Mouse (Mus musculus) T-helper 1 cell (primary cell): ENCODE measurements around the gene C5ar1.

Experiments
- in situ Hi-C: fragments of 300-600 bp; cut with MboI, MseI; formaldehyde crosslinking; loops from one replicate; pipeline ENCODE4 v1.15.1; 2025; ENCODE audit warnings: high pct_unique_total_duplicates

C5ar1 gene

DNA sequence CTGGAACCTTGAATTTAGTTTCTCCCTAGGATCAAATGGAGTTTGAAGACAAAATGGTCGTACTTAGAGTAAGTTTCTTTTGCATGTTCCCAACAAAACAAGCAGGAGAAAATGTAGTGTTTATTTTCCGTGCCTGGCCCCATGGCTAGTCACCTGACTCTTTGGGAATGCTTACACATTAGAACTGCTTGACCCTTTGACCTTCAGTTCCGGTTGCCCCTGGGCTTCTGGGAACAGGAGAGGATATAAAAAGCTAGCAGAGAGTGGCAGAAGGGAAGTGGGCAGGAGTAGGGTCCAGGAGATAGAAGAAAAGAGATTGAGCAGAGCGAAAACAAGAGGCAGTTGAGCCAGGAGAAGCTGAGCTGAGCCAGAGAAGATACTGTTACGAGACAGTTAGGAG is 29.5 kb downstream of the C5ar1 start:
- in situ Hi-C loops: no loop called here

DNA sequence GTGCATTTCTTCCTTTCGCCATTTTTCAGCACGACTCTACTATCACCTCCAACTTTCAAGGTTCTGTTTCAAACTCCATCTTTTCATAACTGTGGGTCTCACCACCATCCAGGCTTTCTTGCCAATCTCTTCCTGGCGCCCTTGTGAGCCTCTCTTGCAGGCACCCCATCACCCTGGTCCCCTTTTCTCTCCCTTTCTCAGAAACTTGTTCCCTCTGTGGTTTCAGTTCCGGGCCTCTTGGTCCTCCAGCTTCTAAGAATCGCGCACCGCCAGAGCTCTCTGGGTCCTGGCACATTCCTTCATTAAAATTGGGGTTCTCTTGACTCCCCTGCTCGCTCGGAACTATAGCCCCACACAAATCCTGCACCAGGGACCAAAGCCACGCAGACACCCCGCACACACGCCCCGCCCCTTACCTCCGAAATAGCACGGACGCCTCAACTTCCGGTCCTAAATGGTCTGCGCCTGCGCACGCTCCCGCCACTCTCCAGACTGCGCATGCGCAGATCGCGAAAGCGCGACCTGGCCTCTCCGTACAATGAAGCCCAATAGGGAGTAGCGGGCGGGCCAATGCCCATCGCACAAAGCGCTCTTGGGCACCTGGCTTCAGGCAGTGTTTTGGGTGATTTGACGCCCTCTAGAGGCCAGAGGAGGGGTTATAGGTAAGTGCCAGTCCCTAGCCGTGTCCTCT is 37.6 kb downstream of the C5ar1 start, which contains the start of gene Dhx34:
Gene Dhx34, minus strand, starts transcription at position 456 of the 691 bp plus-strand sequence.
- in situ Hi-C loops: no loop called here

DNA sequence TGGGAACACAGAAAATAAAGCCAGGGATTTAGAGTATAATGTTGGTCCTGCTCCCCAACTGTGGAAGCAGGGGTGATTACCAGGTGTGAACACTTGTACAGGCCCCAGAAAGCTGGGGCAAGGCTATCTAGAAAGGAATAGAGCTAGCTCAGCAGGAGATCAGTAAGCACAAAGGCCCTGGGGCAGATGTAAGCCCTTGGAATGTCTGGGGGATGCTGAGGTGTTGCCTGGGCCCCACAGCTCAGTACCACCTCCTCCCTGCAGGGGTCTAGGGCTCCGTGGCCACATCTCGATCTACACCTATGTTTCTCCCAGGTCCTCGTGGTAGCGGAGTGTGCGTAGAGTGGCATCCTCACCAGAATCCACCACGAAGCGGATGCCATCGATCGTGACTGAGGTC is 45.4 kb downstream of the C5ar1 start:
- in situ Hi-C loops: no loop called here

- in situ Hi-C loops: no loop called here
These were observed 46.1 kb downstream of the C5ar1 start for GRCm38 (mm10) chr7:16213196-16213595.

- in situ Hi-C loops: no loop called here
These were observed 48.4 kb downstream of the C5ar1 start for GRCm38 (mm10) chr7:16210862-16211365.

- in situ Hi-C loops: no loop called here
These were observed 50.3 kb downstream of the C5ar1 start for GRCm38 (mm10) chr7:16208781-16209665.

GRCm38 (mm10) chr7:16207496-16207895 is 51.8 kb downstream of the C5ar1 start:
- in situ Hi-C loops: no loop called here

- in situ Hi-C loops: no loop called here
These were observed 52.3 kb downstream of the C5ar1 start for GRCm38 (mm10) chr7:16207076-16207475.

DNA sequence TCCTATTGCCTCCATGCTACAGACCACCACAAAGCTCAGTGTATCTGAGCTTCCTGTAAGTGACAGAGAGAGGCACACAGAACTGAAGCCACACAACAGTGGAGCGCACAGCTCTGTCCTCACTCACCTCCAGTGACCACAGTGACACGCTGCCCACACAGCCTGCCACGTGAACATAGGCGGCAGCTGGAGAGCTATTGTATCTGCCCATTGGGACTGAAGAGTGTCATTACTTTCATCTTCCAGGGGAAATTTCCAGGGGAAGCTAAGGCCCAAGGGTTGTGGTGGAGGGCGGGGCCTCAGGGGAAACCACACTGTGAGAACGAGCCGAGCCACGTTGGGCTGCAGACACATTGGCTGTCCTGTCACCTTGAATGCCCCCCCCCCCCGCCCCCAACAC is 54.5 kb downstream of the C5ar1 start:
- in situ Hi-C loops: no loop called here

- in situ Hi-C loops: no loop called here
These were observed 55.8 kb downstream of the C5ar1 start for GRCm38 (mm10) chr7:16203505-16203903.

DNA sequence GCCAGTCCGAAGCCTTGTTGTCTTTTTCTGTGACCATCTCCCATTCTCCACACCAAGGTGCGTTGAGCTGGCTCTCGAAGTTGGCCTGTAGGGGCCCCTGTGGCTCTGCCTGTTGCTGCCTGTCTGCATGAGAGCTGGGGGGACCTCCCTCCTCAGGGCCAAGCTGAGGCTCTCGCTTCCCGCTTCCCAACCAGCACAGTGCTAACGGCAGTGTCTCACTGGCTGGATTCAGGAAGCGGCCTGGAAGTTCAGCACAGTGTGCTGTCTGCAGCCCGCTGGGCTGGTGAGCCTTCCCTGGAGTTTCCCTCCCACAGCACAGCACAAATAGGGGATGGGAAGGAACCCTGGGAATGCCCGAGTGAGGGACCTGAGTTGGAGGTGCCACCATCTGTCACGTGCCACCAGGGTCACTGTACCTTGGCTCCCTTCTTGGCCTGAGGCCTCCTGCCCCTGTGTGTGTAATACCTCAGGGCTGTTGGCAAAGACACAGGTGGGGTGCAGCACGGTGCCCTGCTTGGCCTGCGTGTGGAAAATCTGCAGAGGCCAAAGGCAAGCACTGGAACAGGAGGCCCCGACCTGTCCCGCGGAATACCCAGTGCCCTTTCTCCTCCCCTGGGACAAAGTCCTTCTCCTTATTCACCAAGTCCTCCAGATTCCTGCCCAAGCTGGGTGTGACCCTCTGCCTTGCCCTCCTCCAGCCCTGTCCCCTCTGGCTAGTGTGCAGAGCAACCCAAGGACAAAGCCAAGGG is 56.4 kb downstream of the C5ar1 start:
- in situ Hi-C loops: no loop called here

- in situ Hi-C loops: no loop called here
These were observed 58.2 kb downstream of the C5ar1 start for GRCm38 (mm10) chr7:16201136-16201535.

- in situ Hi-C loops: no loop called here
These were observed 60.8 kb downstream of the C5ar1 start for GRCm38 (mm10) chr7:16198540-16198939.

DNA sequence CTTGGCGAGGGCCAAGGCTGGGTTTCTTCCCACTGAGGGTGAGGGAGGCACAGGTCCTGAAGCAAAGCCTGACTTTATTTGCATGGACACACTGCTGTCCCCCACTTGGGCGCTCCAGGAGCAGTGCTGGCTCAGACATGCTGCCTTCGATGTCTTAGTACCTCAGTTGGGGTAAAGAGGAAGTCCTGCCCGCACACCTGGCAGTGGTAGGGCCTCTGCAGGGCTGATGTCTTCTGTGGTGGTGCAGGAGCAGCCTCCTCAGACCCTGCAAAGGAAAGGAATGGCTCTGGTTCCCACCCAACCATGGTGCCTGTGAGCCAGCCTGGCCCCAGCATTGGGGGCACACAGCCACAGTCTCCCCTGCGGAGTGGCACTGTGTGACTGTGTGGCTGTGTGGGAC is 62.2 kb downstream of the C5ar1 start:
- in situ Hi-C loops: no loop called here
